Mouse (Mus musculus): ENCODE results near the gene Wdr82. TPM values are rescaled to one million over a fixed set of nuclear protein-coding genes. Genes with fewer than 3 reads are reported as not detected.
"Not testable (repeated sequence)": the region's sequence is repeated elsewhere in the genome, so short reads cannot be mapped to it uniquely, and the experiment has no call there.

Wdr82 gene
- polyA plus RNA-seq, 1 experiment from 2014 or later, result 40.2 TPM

DNA sequence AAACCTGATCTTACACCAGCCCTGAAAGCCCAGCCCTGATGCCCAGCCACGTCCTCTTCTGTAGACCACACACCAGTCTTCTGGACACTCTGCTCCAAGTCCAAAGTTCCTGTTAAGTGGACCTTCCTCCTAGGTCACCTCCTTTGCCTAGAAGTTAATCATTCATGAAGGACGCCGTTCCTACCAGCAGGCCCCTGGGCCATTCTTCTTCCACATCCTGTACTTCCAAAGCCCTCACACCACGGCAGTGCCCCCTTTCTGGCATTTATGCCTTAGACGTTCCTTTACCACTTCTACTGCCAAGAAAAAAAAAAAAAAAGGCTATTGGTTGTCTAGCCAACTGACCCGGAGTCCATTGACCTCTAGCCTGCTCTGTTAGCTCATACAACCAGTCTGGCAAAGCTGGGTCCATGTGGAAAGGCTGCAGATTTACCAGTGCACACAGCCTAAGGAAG lies 12.7 kb upstream of the Wdr82 start, which contains the start of gene Glyctk:
Gene Glyctk (minus strand): TSS at position 102 of the 455 bp plus-strand sequence.
- no peaks in the 10 kb centered on the region for H3K9me3 ChIP-seq (ENCODE audit: control insufficient read depth, low read length)
- ATAC-seq (ENCODE audit: low FRiP score), result no peak
- H3K27ac ChIP-seq, result peak within 1 kb of the TSS; percentile 11; the same call in 1 of the 2 replicates
- H3K9ac ChIP-seq, result no peak within 1 kb of the TSS
- 81% methylated on average over 6 of the region's 6 CpGs for WGBS
- no peak within 1 kb of the TSS for H3K4me3 ChIP-seq (replicated peaks; ENCODE audit: low read length)
- H3K4me1 ChIP-seq (replicated peaks; ENCODE audit: control insufficient read depth, insufficient read depth, low read length), result peaks cover 9% of the 10 kb centered on the region; the same call in 1 of the 2 replicates
- no peaks in the 10 kb centered on the region for H3K27me3 ChIP-seq (ENCODE audit: control insufficient read depth, insufficient read depth, low read length)
- H3K36me3 ChIP-seq (replicated peaks; ENCODE audit: control insufficient read depth, insufficient read depth), result peaks cover 9% of the 10 kb centered on the region
- H3K4me2 ChIP-seq (replicated peaks), result no peak within 1 kb of the TSS
- DNase-seq (ENCODE audit: low spot score), result no peak

DNA sequence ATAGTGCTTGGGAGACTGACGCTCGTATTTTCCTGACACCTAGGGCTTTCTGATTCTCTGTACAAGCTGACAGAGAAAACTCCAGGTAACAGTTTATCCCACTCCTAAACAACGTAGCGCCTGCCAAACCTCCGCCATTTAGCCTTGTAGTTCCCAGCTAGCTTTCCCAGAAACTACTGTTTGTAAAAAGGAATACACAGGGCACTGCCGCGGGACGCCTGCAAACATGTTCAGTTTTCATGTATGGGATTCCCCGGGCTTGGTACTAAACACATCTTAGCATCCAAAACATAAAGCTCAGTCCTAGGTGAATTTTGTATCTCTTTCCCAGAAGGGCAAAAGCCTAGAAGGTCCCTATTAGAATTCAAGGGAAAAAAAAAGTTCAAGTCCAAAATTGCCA lies 11.5 kb upstream of the Wdr82 start:
- no peak for DNase-seq (ENCODE audit: low spot score)
- Histone ChIP-seq H3K27me3 (ENCODE audit: control insufficient read depth, insufficient read depth, low read length) (no peaks in the 10 kb centered on the region), H3K27ac (peak overlapping the region; percentile 98), H3K4me1 (replicated peaks; ENCODE audit: control insufficient read depth, insufficient read depth, low read length) (peaks cover 9% of the 10 kb centered on the region; the same call in 1 of the 2 replicates), H3K4me2 (replicated peaks) (peak overlapping the region; percentile 72), H3K9ac (peak overlapping the region; percentile 57; the same call in 1 of the 2 replicates), H3K4me3 (replicated peaks; ENCODE audit: low read length) (peak overlapping the region; percentile 40), H3K36me3 (replicated peaks; ENCODE audit: control insufficient read depth, insufficient read depth) (no peaks in the 10 kb centered on the region), H3K9me3 (ENCODE audit: control insufficient read depth, low read length) (no peaks in the 10 kb centered on the region)
- WGBS, result 78% methylated on average over 9 of the region's 9 CpGs
- ATAC-seq (ENCODE audit: low FRiP score), result no peak

DNA sequence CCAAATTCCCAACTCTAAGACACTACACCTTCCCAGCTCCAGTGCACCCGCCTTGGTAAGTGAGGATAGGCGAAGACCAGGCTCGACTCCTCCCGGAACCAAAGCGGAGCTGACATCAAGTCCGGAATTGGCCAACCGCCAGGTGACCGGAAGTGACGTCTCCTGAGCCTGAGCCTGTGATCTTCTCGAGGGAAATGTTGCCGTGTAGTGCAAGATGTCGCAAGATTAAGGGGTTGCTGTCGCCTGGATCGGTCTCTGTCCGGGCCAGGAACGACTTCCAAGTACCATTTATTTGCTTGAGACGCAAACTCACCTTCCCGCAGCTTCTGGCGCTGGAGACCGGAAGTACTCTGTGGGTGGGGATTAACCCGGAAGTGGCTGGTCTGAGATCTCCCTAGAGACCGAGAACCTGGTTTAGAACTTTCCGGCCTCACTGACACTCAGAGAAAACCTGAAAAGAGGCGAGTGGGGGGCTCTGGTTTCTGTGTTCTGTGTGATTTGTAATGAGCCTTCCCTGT lies 10.9 kb upstream of the Wdr82 start:
- H3K9ac ChIP-seq, result peak overlapping the region; percentile 57
- H3K4me2 ChIP-seq (replicated peaks), result peak overlapping the region; percentile 72
- no peaks in the 10 kb centered on the region for H3K36me3 ChIP-seq (replicated peaks; ENCODE audit: control insufficient read depth, insufficient read depth)
- H3K27me3 ChIP-seq (ENCODE audit: control insufficient read depth, insufficient read depth, low read length), result no peaks in the 10 kb centered on the region
- H3K27ac ChIP-seq, result peak overlapping the region; percentile 98
- DNase-seq (ENCODE audit: low spot score), result peak; percentile 98
- ATAC-seq (ENCODE audit: low FRiP score), result peak; percentile 78
- H3K4me1 ChIP-seq (replicated peaks; ENCODE audit: control insufficient read depth, insufficient read depth, low read length), result peaks cover 9% of the 10 kb centered on the region; the same call in 1 of the 2 replicates
- 3% methylated on average over 24 of the region's 24 CpGs for WGBS
- H3K4me3 ChIP-seq (replicated peaks; ENCODE audit: low read length), result peak overlapping the region; percentile 40
- no peaks in the 10 kb centered on the region for H3K9me3 ChIP-seq (ENCODE audit: control insufficient read depth, low read length)

DNA sequence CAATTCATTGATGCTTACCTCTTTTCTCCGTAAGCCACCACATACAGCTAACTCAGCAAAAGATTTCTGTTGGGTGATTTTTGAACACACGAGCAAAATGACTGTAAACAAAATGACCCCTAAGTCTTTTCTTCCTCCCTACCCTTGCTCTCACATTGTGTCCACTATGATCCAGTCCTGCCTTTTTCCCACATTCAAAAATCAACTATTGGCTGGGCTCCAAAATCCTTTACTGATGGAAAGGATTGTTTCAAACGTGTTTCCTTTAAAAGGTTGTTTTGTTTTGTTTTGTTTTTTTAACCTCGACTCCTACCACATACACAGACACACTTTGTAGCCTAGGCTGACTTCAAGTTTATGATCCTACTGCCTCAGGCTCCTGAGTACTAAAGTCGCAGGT lies 10.3 kb upstream of the Wdr82 start:
- H3K36me3 ChIP-seq (replicated peaks; ENCODE audit: control insufficient read depth, insufficient read depth), result no peaks in the 10 kb centered on the region
- 53% methylated on average over 5 of the region's 5 CpGs for WGBS

GRCm38 (mm10) chr9:106166709-106167108 lies 4.0 kb upstream of the Wdr82 start:
- DNase-seq (ENCODE audit: low spot score) (no peak), ATAC-seq (ENCODE audit: low FRiP score) (no peak)
- whole genome bisulfite sequencing, result 80% methylated on average over 2 of the region's 2 CpGs
- H3K4me1 ChIP-seq (replicated peaks; ENCODE audit: control insufficient read depth, insufficient read depth, low read length), result peaks cover 5% of the 10 kb centered on the region; the same call in 1 of the 2 replicates
- H3K4me3 ChIP-seq (replicated peaks; ENCODE audit: low read length), result no peak overlapping the region
- no peak overlapping the region for H3K27ac ChIP-seq
- no peak overlapping the region for H3K9ac ChIP-seq
- H3K9me3 ChIP-seq (ENCODE audit: control insufficient read depth, low read length), result no peaks in the 10 kb centered on the region
- H3K36me3 ChIP-seq (replicated peaks; ENCODE audit: control insufficient read depth, insufficient read depth), result no peaks in the 10 kb centered on the region
- no peak overlapping the region for H3K4me2 ChIP-seq (replicated peaks)
- no peaks in the 10 kb centered on the region for H3K27me3 ChIP-seq (ENCODE audit: control insufficient read depth, insufficient read depth, low read length)

More for the DNA sequence above, 10.3 kb upstream of the Wdr82 start:
- H3K4me3 ChIP-seq (replicated peaks; ENCODE audit: low read length), result peak overlapping the region; percentile 40
- H3K4me2 ChIP-seq (replicated peaks), result peak overlapping the region; percentile 72
- no peaks in the 10 kb centered on the region for H3K9me3 ChIP-seq (ENCODE audit: control insufficient read depth, low read length)
- peak overlapping the region; percentile 57 for H3K9ac ChIP-seq
- DNase-seq (ENCODE audit: low spot score), result no peak
- peaks cover 9% of the 10 kb centered on the region; the same call in 1 of the 2 replicates for H3K4me1 ChIP-seq (replicated peaks; ENCODE audit: control insufficient read depth, insufficient read depth, low read length)
- no peak for ATAC-seq (ENCODE audit: low FRiP score)
- peak overlapping the region; percentile 98 for H3K27ac ChIP-seq
- H3K27me3 ChIP-seq (ENCODE audit: control insufficient read depth, insufficient read depth, low read length), result no peaks in the 10 kb centered on the region

DNA sequence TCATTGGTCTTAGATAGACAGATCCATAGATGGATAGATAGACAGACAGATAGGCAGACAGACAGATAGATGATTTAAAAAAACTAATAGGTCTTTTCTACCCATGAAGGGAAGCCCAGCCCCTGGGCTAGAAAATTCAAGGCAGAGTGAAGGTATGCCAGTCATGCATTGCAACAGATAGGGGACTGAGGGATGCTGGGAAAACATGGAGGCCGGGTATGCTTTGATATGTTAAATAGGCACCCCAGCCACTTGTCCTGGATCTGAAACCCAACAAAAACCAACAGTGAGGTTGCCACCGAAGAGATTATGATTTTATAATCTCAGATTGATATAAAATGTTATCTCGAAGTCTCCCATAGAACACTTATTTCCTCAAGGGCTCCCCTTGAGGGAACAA lies 3.5 kb upstream of the Wdr82 start:
- Histone ChIP-seq H3K4me1 (replicated peaks; ENCODE audit: control insufficient read depth, insufficient read depth, low read length) (peaks cover 7% of the 10 kb centered on the region), H3K27ac (no peak overlapping the region), H3K4me3 (replicated peaks; ENCODE audit: low read length) (no peak overlapping the region), H3K27me3 (ENCODE audit: control insufficient read depth, insufficient read depth, low read length) (no peaks in the 10 kb centered on the region), H3K4me2 (replicated peaks) (no peak overlapping the region), H3K9ac (no peak overlapping the region), H3K9me3 (ENCODE audit: control insufficient read depth, low read length) (no peaks in the 10 kb centered on the region), H3K36me3 (replicated peaks; ENCODE audit: control insufficient read depth, insufficient read depth) (no peaks in the 10 kb centered on the region)
- no peak for DNase-seq (ENCODE audit: low spot score)
- WGBS, result 79% methylated on average over 3 of the region's 3 CpGs
- ATAC-seq (ENCODE audit: low FRiP score), result no peak

- no peak for ATAC-seq (ENCODE audit: low FRiP score)
Observed at GRCm38 (mm10) chr9:106167703-106168102, 3.0 kb upstream of the Wdr82 start.

DNA sequence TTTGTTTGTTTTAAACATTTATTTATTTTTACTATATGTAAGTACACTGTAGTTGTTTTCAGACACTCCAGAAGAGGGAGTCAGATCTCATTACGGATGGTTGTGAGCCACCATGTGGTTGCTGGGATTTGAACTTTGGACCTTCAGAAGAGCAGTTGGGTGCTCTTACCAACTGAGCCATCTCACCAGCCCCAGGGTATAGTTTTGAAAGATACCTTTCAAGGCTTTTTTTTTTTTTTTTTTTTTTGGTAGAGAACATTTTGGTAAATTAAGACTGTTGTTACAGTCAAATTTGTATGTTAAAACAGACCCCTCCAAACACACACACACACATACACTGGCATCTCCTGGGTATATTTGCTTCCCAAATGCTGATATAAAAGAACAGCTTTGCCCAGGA lies 1.7 kb upstream of the Wdr82 start:
- H3K27me3 ChIP-seq (ENCODE audit: control insufficient read depth, insufficient read depth, low read length); DNase-seq (ENCODE audit: low spot score); ATAC-seq (ENCODE audit: low FRiP score); H3K9me3 ChIP-seq (ENCODE audit: control insufficient read depth, low read length); H3K9ac ChIP-seq; H3K27ac ChIP-seq; H3K4me3 ChIP-seq (replicated peaks; ENCODE audit: low read length); H3K4me2 ChIP-seq (replicated peaks); H3K36me3 ChIP-seq (replicated peaks; ENCODE audit: control insufficient read depth, insufficient read depth): not testable (repeated sequence)
- H3K4me1 ChIP-seq (replicated peaks; ENCODE audit: control insufficient read depth, insufficient read depth, low read length), result peaks cover 25% of the 10 kb centered on the region
- WGBS, result 94% methylated on average over 1 of the region's 1 CpGs

More at GRCm38 (mm10) chr9:106167703-106168102, 3.0 kb upstream of the Wdr82 start:
- 32% methylated on average over 1 of the region's 1 CpGs for WGBS
- Histone ChIP-seq H3K27me3 (ENCODE audit: control insufficient read depth, insufficient read depth, low read length) (no peaks in the 10 kb centered on the region), H3K9ac (no peak overlapping the region), H3K9me3 (ENCODE audit: control insufficient read depth, low read length) (no peaks in the 10 kb centered on the region), H3K4me1 (replicated peaks; ENCODE audit: control insufficient read depth, insufficient read depth, low read length) (peaks cover 12% of the 10 kb centered on the region), H3K27ac (no peak overlapping the region), H3K36me3 (replicated peaks; ENCODE audit: control insufficient read depth, insufficient read depth) (no peaks in the 10 kb centered on the region), H3K4me2 (replicated peaks) (no peak overlapping the region), H3K4me3 (replicated peaks; ENCODE audit: low read length) (no peak overlapping the region)
- DNase-seq (ENCODE audit: low spot score), result no peak

DNA sequence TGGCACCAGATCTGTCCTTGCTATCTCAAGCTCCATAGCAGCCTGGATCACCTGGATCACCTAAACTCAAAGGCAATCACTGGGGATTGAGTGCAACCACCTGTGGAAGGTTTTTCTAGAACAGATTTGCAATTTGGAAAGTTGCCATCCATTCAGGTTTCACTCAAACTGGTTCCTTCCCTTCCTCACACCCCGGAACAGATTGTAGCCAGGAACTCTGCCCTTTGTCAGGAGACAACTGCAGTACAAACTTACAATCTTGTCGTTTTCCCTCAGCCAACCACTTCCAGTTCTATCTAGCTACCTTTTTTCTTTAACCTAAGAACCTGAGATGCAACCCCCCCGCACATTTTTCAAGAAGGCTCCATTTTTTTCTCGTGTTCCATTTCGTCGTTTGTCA lies 811 bp upstream of the Wdr82 start:
- Histone ChIP-seq H3K4me1 (replicated peaks; ENCODE audit: control insufficient read depth, insufficient read depth, low read length) (peaks cover 33% of the 10 kb centered on the region), H3K9ac (peak overlapping the region; percentile 92), H3K4me2 (replicated peaks) (peak overlapping the region; percentile 95), H3K27ac (peak overlapping the region; percentile 98; the same call in 1 of the 2 replicates), H3K27me3 (ENCODE audit: control insufficient read depth, insufficient read depth, low read length) (no peaks in the 10 kb centered on the region), H3K4me3 (replicated peaks; ENCODE audit: low read length) (peak overlapping the region; percentile 82), H3K36me3 (replicated peaks; ENCODE audit: control insufficient read depth, insufficient read depth) (no peaks in the 10 kb centered on the region), H3K9me3 (ENCODE audit: control insufficient read depth, low read length) (no peaks in the 10 kb centered on the region)
- WGBS, result 42% methylated on average over 6 of the region's 6 CpGs
- DNase-seq (ENCODE audit: low spot score) (no peak), ATAC-seq (ENCODE audit: low FRiP score) (no peak)
